Mouse (Mus musculus) intestine, embryonic 14.5 days (tissue): Measurements from ENCODE around the gene Msh4. TPM values are rescaled to one million over a fixed set of nuclear protein-coding genes. Genes with fewer than 3 reads are reported as not detected.
A peak's percentile ranks its signal among the peaks of the same experiment; 100 is the strongest.

Experiments
- ATAC-seq: fragments of 200-750 bp; cut with Nextera tagmentation; replicated peaks from 2 replicates; pipeline ENCODE4 v1.8.0; 2017; ENCODE audit warnings: low read depth, moderate number of reproducible peaks, moderate TSS enrichment, moderate library complexity; ENCODE audit not compliant: low FRiP score, low TSS enrichment
- DNase-seq: peaks from one replicate; pipeline ENCODE4 v3.0.0-alpha.2; 2018; ENCODE audit warnings: low spot score
- H3K27ac ChIP-seq: fragments of 300-500 bp; sonication (generic); 2 replicates; pipeline ENCODE4 v1.5.1; 2014; ENCODE audit warnings: low read depth, mild to moderate bottlenecking, control low read depth
- H3K27me3 ChIP-seq: fragments of 300-500 bp; sonication (generic); replicated peaks from 2 replicates; pipeline ENCODE4 v1.6.1; 2014; ENCODE audit warnings: low read length, control low read depth; ENCODE audit not compliant: control insufficient read depth, insufficient read depth
- H3K36me3 ChIP-seq: fragments of 300-500 bp; sonication (generic); 2 replicates; pipeline ENCODE4 v1.6.1; 2014; ENCODE audit warnings: low read length, control low read depth; ENCODE audit not compliant: control insufficient read depth, insufficient read depth
- H3K4me1 ChIP-seq: fragments of 300-500 bp; sonication (generic); replicated peaks from 2 replicates; pipeline ENCODE4 v1.6.1; 2014; ENCODE audit warnings: low read length, control low read depth, mixed read lengths; ENCODE audit not compliant: control insufficient read depth, insufficient read depth
- H3K4me2 ChIP-seq: fragments of 300-500 bp; sonication (generic); 2 replicates; pipeline ENCODE4 v1.6.1; 2014; ENCODE audit warnings: low read length
- H3K4me3 ChIP-seq: fragments of 300-500 bp; sonication (generic); 2 replicates; pipeline ENCODE4 v1.5.1; 2014; ENCODE audit warnings: low read depth, low read length, control low read depth, mixed read lengths
- H3K9ac ChIP-seq: fragments of 300-500 bp; sonication (generic); 2 replicates; pipeline ENCODE4 v1.6.1; 2014; ENCODE audit warnings: mild to moderate bottlenecking, low read length
- H3K9me3 ChIP-seq: fragments of 300-500 bp; sonication (generic); 2 replicates; pipeline ENCODE4 v1.6.1; 2016; ENCODE audit warnings: low read length, control low read depth; ENCODE audit not compliant: control insufficient read depth
- WGBS: fragments of 180-500 bp; shearing (Covaris S2); extraction: QIAGEN DNeasy Blood & Tissue Kit; methylation state at CpG from one replicate; pipeline ENCODE4 v1.1.7; 2014; 5-methylcytosine and 5-hydroxymethylcytosine counted together
- polyA plus RNA-seq: library from polyadenylated mRNA; unstranded; fragments of >200 nt; fragmentation: Nextera tagmentation; extraction: Ambion mirVana; gene quantifications from 2 replicates; pipeline ENCODE4 v1.2.1, GENCODE M21; 2014

Gene Msh4
- polyA plus RNA-seq, 1 experiment from 2014 or later = 0.05 TPM

DNA sequence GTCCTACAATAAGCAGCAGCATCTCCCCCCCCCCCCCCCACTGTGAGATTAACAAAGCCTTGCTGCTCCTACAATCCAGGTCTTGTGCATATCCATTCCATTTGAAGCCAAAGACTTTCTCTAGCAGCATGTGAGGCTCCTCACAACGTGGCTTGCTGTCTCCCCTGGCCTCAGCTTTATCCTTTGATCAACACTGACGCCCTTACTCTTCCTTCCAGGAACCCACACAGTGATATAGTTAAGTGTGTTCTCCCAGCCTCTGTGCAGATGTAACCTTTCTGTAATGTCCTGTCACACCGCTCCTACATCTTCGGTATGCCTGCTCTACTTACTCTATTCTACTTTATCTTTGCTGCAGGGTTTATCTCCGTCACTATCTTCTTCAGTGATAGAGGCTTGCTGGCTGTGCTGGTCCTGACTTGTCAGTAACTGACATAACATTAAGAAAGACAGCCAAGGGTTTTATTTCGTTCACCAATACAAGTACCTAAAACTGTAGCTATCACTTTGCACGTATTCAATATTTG, 58.7 kb downstream of the Msh4 start:
- no peaks in the 10 kb centered on the region for H3K27me3 ChIP-seq
- 72% methylated on average over 7 of the region's 7 CpGs for WGBS
- H3K4me2 ChIP-seq = no peak overlapping the region
- ATAC-seq (no peak), DNase-seq (no peak)
- no peak overlapping the region for H3K9ac ChIP-seq
- no peak overlapping the region for H3K27ac ChIP-seq
- H3K4me1 ChIP-seq = no peaks in the 10 kb centered on the region
- no peaks in the 10 kb centered on the region for H3K36me3 ChIP-seq
- H3K9me3 ChIP-seq = no peaks in the 10 kb centered on the region
- H3K4me3 ChIP-seq = no peak overlapping the region

GRCm38 (mm10) chr3:153846109-153846508, 59.8 kb downstream of the Msh4 start:
- 88% methylated on average over 4 of the region's 4 CpGs for WGBS
- Histone ChIP-seq H3K36me3 (no peaks in the 10 kb centered on the region), H3K27me3 (no peaks in the 10 kb centered on the region), H3K4me3 (no peak overlapping the region), H3K4me1 (no peaks in the 10 kb centered on the region), H3K27ac (no peak overlapping the region), H3K9me3 (no peaks in the 10 kb centered on the region), H3K4me2 (no peak overlapping the region), H3K9ac (no peak overlapping the region)
- DNase-seq (no peak), ATAC-seq (no peak)

DNA sequence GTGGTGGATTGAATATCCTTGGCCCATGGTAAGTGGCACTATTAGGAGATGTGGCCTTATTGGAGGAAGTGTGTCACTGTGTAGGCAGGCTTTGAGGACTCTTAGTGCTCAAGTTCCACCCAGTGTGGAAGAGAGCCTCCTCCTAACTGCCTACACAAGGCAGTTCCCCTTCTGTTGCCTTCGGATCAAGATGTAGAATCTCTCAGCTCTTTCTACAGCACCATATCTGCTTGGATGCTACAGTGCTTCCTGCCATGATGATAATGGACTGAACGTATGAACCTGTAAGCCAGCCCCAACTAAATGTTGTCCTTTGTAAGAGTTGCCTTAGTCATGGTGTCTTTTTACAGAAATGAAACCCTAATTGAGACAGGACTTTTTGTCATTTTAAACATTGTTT, 60.4 kb downstream of the Msh4 start:
- Histone ChIP-seq H3K9ac (no peak overlapping the region), H3K36me3 (no peaks in the 10 kb centered on the region), H3K27me3 (no peaks in the 10 kb centered on the region), H3K9me3 (no peaks in the 10 kb centered on the region), H3K27ac (no peak overlapping the region), H3K4me2 (no peak overlapping the region), H3K4me3 (no peak overlapping the region), H3K4me1 (no peaks in the 10 kb centered on the region)
- DNase-seq = no peak
- ATAC-seq = no peak
- WGBS = 87% methylated on average over 2 of the region's 2 CpGs

DNA sequence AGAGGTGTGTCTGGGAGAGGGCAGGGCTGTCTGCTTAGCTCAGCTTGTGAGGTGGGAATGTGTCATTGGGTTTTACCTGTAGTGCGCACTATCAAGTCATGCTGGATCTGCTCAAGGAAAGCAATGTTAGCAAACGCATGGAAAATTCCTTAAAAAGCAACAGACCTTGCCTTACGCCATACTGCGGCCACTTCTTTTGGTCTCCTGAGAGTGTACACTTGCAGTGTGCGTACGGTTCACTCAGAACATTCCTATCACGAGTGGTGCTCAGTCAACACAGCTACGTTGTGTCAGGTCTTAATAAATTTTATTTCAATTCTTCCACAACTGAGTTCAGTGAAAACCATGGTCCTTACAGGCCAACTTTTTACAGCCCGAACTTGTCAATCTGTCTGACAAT, 61.2 kb downstream of the Msh4 start:
- no peak overlapping the region for H3K27ac ChIP-seq
- no peaks in the 10 kb centered on the region for H3K27me3 ChIP-seq
- WGBS = 90% methylated on average over 9 of the region's 9 CpGs
- no peaks in the 10 kb centered on the region for H3K9me3 ChIP-seq
- H3K36me3 ChIP-seq = no peaks in the 10 kb centered on the region
- H3K4me1 ChIP-seq = no peaks in the 10 kb centered on the region
- ATAC-seq = no peak
- DNase-seq = no peak
- H3K4me2 ChIP-seq = no peak overlapping the region
- H3K9ac ChIP-seq = no peak overlapping the region
- no peak overlapping the region for H3K4me3 ChIP-seq

DNA sequence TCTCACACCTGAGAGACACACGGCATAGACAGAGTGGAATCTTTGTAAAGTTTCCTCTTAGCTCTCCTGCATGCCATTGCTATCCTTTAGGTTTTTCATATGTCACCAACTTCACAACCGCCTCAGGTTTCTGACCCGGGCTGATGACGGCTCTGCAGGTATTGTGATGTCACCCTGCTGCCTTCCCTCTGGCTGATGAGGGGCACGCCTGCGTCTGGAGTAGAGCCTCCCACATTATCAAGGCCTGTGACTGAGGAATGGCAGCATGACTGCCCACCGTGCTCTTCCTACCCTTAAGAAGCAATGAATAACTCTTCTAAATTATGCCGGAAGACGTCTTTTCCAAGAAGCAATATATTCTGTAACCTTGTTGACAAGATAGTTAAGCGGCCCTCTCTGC, 61.9 kb downstream of the Msh4 start, which contains the start of gene Asb17:
Gene Asb17 (plus strand): TSS at position 180 of the 400 bp plus-strand sequence.
- Histone ChIP-seq H3K4me3 (no peak within 1 kb of the TSS), H3K9ac (no peak within 1 kb of the TSS), H3K27me3 (no peaks in the 10 kb centered on the region), H3K27ac (no peak within 1 kb of the TSS), H3K9me3 (no peaks in the 10 kb centered on the region), H3K4me1 (no peaks in the 10 kb centered on the region), H3K4me2 (no peak within 1 kb of the TSS), H3K36me3 (no peaks in the 10 kb centered on the region)
- 81% methylated on average over 10 of the region's 10 CpGs for WGBS
- DNase-seq (no peak), ATAC-seq (no peak)

- Histone ChIP-seq H3K9me3 (no peaks in the 10 kb centered on the region), H3K27me3 (no peaks in the 10 kb centered on the region), H3K4me3 (no peak overlapping the region), H3K4me2 (no peak overlapping the region), H3K4me1 (no peaks in the 10 kb centered on the region), H3K36me3 (no peaks in the 10 kb centered on the region), H3K9ac (no peak overlapping the region), H3K27ac (no peak overlapping the region)
- 24% methylated on average over 4 of the region's 4 CpGs for WGBS
- DNase-seq (no peak), ATAC-seq (no peak)
Measured at GRCm38 (mm10) chr3:153837593-153837992, 68.3 kb downstream of the Msh4 start.

DNA sequence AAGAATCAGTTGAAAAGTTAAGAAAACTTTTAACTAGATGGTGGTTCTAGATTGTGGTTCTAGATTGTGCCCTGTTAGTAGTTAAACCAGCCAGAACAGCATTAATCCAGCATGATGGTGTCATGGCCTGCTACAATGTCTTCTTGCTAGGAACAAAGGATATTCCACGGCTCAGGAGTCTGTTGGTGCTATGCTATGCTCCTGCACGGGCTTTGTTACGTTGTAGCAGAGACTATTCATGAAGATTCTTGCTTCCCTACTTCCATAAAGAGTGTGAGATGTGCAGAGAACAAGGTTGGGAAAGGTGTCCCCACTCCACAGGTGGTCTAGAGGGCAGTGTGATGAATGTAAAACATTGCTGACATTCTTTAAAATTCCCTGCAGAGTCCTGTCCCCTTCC, 69.6 kb downstream of the Msh4 start:
- Histone ChIP-seq H3K9ac (no peak overlapping the region), H3K4me2 (no peak overlapping the region), H3K9me3 (no peaks in the 10 kb centered on the region), H3K4me3 (no peak overlapping the region), H3K36me3 (no peaks in the 10 kb centered on the region), H3K27me3 (no peaks in the 10 kb centered on the region), H3K4me1 (no peaks in the 10 kb centered on the region), H3K27ac (no peak overlapping the region)
- 73% methylated on average over 3 of the region's 3 CpGs for WGBS
- ATAC-seq = no peak
- DNase-seq = no peak

GRCm38 (mm10) chr3:153835455-153836086, 70.4 kb downstream of the Msh4 start:
- H3K9ac ChIP-seq = no peak overlapping the region
- H3K4me3 ChIP-seq = no peak overlapping the region
- 64% methylated on average over 7 of the region's 7 CpGs for WGBS

DNA sequence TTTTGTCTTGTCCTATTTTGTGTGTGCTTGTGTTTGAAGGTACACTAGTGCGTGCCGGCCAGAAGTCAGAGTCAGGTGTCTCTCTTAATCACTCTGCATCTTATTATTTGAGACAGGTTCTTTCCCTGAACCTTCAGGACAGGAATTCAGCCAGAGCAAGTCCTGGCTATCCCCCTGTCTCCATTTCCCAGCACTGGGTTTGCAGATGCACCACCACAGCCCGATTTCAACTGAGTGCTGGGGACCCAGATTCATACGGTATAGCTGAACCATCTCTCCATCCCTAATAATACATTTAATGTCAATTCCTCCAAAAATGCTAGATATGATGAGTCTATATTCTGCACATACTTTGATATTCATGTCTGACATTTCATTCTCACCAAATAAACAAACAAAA, 71.9 kb downstream of the Msh4 start:
- DNase-seq (no peak), ATAC-seq (no peak)
- Histone ChIP-seq H3K36me3 (no peaks in the 10 kb centered on the region), H3K27me3 (no peaks in the 10 kb centered on the region), H3K4me2 (no peak overlapping the region), H3K4me3 (no peak overlapping the region), H3K9me3 (no peaks in the 10 kb centered on the region), H3K4me1 (no peaks in the 10 kb centered on the region), H3K9ac (no peak overlapping the region), H3K27ac (no peak overlapping the region)
- 89% methylated on average over 4 of the region's 4 CpGs for WGBS

More at GRCm38 (mm10) chr3:153835455-153836086, 70.4 kb downstream of the Msh4 start:
- no peaks in the 10 kb centered on the region for H3K4me1 ChIP-seq
- ATAC-seq (no peak), DNase-seq (peak; percentile 73)
- H3K4me2 ChIP-seq = no peak overlapping the region
- no peak overlapping the region for H3K27ac ChIP-seq
- H3K36me3 ChIP-seq = no peaks in the 10 kb centered on the region
- H3K9me3 ChIP-seq = no peaks in the 10 kb centered on the region
- no peaks in the 10 kb centered on the region for H3K27me3 ChIP-seq
